Mouse (Mus musculus) spleen, adult 2 months (tissue): ENCODE data around the gene Acvr1c. TPM values are rescaled to one million over a fixed set of nuclear protein-coding genes. Genes with fewer than 3 reads are reported as not detected.

Source experiments
- DNase-seq, 2 experiments: peaks; one replicate each; pipeline versions ENCODE4 v3.0.0 to v3.0.0-alpha.2; 2012 to 2021; ENCODE audit warnings: low spot score in 2 of 2, low read depth in 1 of 2
- H3K27ac ChIP-seq: fragments of 200-500 bp; 2 replicates; pipeline ENCODE4 v1.5.1; 2012; ENCODE audit warnings: low read length, inconsistent platforms; ENCODE audit not compliant: insufficient read depth
- H3K27me3 ChIP-seq: fragments of 200-500 bp; 2 replicates; pipeline ENCODE4 v1.6.1; 2012; ENCODE audit warnings: mild to moderate bottlenecking, moderate library complexity, low read length, inconsistent platforms; ENCODE audit not compliant: control insufficient read depth, insufficient read depth
- H3K36me3 ChIP-seq: fragments of 200-500 bp; 2 replicates; pipeline ENCODE4 v1.6.1; 2012; ENCODE audit warnings: mild to moderate bottlenecking, low read length, inconsistent platforms; ENCODE audit not compliant: control insufficient read depth, insufficient read depth
- H3K4me1 ChIP-seq: fragments of 200-500 bp; 2 replicates; pipeline ENCODE4 v1.6.1; 2011; ENCODE audit warnings: inconsistent platforms; ENCODE audit not compliant: control insufficient read depth, insufficient read depth, insufficient read length
- H3K4me3 ChIP-seq: fragments of 200-500 bp; 2 replicates; pipeline ENCODE4 v1.5.1; 2011; ENCODE audit warnings: mild to moderate bottlenecking, inconsistent platforms; ENCODE audit not compliant: insufficient read depth, insufficient read length; ENCODE audit errors: extremely low read depth
- CTCF ChIP-seq: fragments of 200-500 bp; IDR thresholded peaks from 2 replicates; pipeline ENCODE4 v1.5.1; 2011; ENCODE audit warnings: mild to moderate bottlenecking, inconsistent platforms; ENCODE audit not compliant: insufficient read depth, insufficient read length, insufficient replicate concordance; ENCODE audit errors: extremely low read depth
- POLR2A ChIP-seq: fragments of 200-500 bp; IDR thresholded peaks from 2 replicates; pipeline ENCODE4 v1.6.1; 2011; ENCODE audit warnings: low read depth, low read length, inconsistent platforms
- WGBS: fragments of 180-500 bp; shearing (Covaris S2); methylation state at CpG from one replicate; pipeline ENCODE4 v1.1.7; 2018; 5-methylcytosine and 5-hydroxymethylcytosine counted together
- polyA plus RNA-seq: library from polyadenylated mRNA; depleted of rRNA; stranded (reverse); fragments of >200 nt; gene quantifications from 2 replicates; pipeline ENCODE4 v1.2.3, GENCODE M21; 2012; rRNA removed

The Acvr1c gene
- polyA plus RNA-seq, 1 experiment, result 0.14 TPM

DNA sequence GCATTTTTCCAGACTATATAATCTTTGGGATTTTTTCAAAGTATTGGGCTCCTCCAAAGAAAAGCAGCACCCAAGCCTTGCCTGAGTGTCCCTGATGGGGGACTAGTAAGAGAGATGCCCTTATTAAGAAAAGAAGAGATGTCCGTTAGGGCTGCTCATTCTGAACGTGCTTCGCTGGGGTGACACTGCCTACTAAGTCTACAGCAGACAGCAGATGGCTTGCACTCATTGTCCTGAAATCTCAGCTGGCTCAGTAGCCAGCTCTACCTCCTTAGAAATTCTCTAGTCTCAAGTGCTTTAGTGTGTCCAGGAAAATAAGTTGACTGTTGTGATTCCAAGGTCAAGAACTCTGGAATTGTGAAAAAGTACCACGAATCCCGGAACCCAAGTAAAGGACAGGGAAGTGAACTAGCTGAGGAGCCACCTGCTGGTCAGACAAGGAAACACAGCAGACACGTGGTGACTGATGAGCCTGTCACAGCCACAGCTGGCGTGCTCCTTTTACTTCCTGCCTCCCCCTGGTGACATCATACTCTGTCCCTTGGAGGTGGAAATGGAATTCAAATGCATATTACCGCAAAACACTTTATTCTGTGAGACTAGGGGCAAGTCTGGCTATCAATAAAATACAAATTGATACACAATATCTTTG lies 75.3 kb downstream of the Acvr1c start:
- 49% methylated on average over 8 of the region's 8 CpGs for WGBS
- Histone ChIP-seq H3K4me3 (no peak overlapping the region), H3K36me3 (no peaks in the 10 kb centered on the region), H3K27ac (no peak overlapping the region), H3K27me3 (no peaks in the 10 kb centered on the region), H3K4me1 (no peaks in the 10 kb centered on the region)
- no peak for TF ChIP-seq POLR2A
- peak; percentile 76 for TF ChIP-seq CTCF
- DNase-seq, result peak; percentile 60 to 67

GRCm38 (mm10) chr2:58281046-58281445 lies 76.6 kb downstream of the Acvr1c start:
- no peaks in the 10 kb centered on the region for H3K4me1 ChIP-seq
- no peaks in the 10 kb centered on the region for H3K27me3 ChIP-seq
- no peaks in the 10 kb centered on the region for H3K36me3 ChIP-seq
- no peak overlapping the region for H3K4me3 ChIP-seq
- no peak for DNase-seq
- TF ChIP-seq CTCF (no peak), POLR2A (no peak)
- no peak overlapping the region for H3K27ac ChIP-seq
- 23% methylated on average over 3 of the region's 3 CpGs for WGBS

DNA sequence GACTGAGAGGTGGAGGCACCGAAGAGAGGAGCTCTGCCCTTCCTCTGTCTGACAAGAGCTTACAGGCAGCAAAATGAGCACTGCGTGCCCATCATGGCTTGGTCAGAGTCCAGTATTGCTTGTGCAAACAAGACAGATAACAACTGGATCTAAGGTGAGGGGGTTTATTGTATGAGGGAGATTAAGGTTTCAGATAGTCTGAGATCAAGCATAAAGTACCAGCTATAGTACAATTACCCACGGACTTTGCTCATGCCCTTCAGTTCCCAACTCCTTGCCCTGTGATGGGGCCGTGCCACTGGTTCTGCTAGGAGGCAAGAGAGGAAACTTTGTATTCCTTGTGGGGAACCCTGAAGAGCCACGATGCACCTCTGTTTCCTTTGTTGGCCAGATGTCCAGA lies 78.5 kb downstream of the Acvr1c start:
- no peak overlapping the region for H3K27ac ChIP-seq
- H3K27me3 ChIP-seq, result no peaks in the 10 kb centered on the region
- DNase-seq, result no peak
- 84% methylated on average over 5 of the region's 5 CpGs for WGBS
- H3K4me3 ChIP-seq, result no peak overlapping the region
- H3K4me1 ChIP-seq, result no peaks in the 10 kb centered on the region
- no peak for TF ChIP-seq POLR2A
- no peak for TF ChIP-seq CTCF
- no peaks in the 10 kb centered on the region for H3K36me3 ChIP-seq

GRCm38 (mm10) chr2:58276454-58276853 lies 81.2 kb downstream of the Acvr1c start:
- TF ChIP-seq POLR2A, result no peak
- TF ChIP-seq CTCF, result no peak
- Histone ChIP-seq H3K27me3 (peaks cover 1% of the 10 kb centered on the region; the same call in 1 of the 2 replicates), H3K4me1 (no peaks in the 10 kb centered on the region), H3K27ac (no peak overlapping the region), H3K36me3 (no peaks in the 10 kb centered on the region), H3K4me3 (no peak overlapping the region)
- WGBS, result 85% methylated on average over 7 of the region's 7 CpGs
- DNase-seq, result no peak

- 90% methylated on average over 4 of the region's 4 CpGs for WGBS
- no peak for TF ChIP-seq CTCF
- no peak for TF ChIP-seq POLR2A
- H3K27ac ChIP-seq, result no peak overlapping the region
These were observed 117.1 kb downstream of the Acvr1c start for GRCm38 (mm10) chr2:58240639-58241038.

GRCm38 (mm10) chr2:58237487-58237886 lies 120.2 kb downstream of the Acvr1c start:
- DNase-seq, result no peak
- no peak overlapping the region for H3K4me3 ChIP-seq
- WGBS, result 79% methylated on average over 2 of the region's 2 CpGs
- H3K27ac ChIP-seq, result no peak overlapping the region
- no peaks in the 10 kb centered on the region for H3K27me3 ChIP-seq
- TF ChIP-seq POLR2A (no peak), CTCF (no peak)
- H3K36me3 ChIP-seq, result no peaks in the 10 kb centered on the region
- H3K4me1 ChIP-seq, result no peaks in the 10 kb centered on the region

More at GRCm38 (mm10) chr2:58240639-58241038, 117.1 kb downstream of the Acvr1c start:
- Histone ChIP-seq H3K36me3 (no peaks in the 10 kb centered on the region), H3K4me1 (no peaks in the 10 kb centered on the region), H3K4me3 (no peak overlapping the region), H3K27me3 (no peaks in the 10 kb centered on the region)
- no peak for DNase-seq

Other genes starting within 250 kb of the Acvr1c start
- gene Cytip, start 162.4 kb downstream of the Acvr1c start, polyA plus RNA-seq, result 152 and 254 TPM in 2 replicates
- not detected in 2 replicates for gene Gm17409, start 112.2 kb upstream of the Acvr1c start, polyA plus RNA-seq
- gene Acvr1, start 209.3 kb upstream of the Acvr1c start, polyA plus RNA-seq, result 1.4 and 1.8 TPM in 2 replicates
- 1.3 and 1.4 TPM in 2 replicates for gene Upp2, start 209.4 kb upstream of the Acvr1c start, polyA plus RNA-seq